Mouse (Mus musculus) thymus, postnatal 36 days (tissue): Measurements from ENCODE around the gene Sys1.

Experiments used
- DNase-seq, 2 experiments: peaks; one replicate each; pipeline ENCODE4 v3.0.0; 2022; ENCODE audit warnings: mixed read lengths in 2 of 2

Gene Sys1

DNA sequence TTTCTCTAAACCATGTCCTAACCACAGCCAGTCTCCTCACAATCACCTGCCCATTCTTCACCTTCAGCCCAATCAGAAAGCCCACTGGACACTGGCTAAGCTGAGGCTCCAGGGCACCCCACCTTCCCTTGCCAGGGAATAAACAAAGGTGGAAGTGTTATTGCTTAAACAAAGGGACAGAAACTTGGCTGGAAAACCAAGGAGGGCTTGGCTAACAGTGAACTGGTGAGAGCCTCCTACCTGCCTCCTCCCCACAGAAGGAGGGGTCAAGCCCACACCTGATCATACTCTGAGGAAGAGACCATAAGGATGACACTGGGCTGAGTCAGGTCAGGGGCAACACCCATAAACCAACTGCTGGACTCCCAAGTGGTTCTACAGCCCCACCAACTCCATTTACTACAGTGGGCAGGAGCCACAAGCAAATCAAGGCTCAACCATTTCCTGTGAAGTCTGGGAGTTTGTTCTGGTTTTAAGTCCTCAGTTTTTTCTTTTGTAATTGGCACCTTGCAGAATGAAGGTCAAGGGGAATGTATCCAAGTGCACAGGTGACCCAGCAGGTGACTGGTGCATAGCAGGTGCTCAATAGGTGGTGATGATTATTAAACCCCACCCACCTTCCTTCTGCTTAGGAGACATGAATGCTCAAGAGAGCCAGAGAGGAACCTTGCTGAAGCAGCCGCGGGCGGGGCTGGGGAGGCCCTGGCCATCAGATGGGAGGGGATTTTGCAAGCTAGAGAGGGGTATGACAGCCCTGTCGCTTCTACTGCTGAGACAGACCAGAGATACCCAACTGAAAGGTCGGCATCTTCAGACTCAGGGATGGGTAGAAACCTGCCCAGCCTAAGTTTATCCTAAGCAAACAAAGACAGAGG is 21.3 kb upstream of the Sys1 start:
- DNase-seq: no peak

DNA sequence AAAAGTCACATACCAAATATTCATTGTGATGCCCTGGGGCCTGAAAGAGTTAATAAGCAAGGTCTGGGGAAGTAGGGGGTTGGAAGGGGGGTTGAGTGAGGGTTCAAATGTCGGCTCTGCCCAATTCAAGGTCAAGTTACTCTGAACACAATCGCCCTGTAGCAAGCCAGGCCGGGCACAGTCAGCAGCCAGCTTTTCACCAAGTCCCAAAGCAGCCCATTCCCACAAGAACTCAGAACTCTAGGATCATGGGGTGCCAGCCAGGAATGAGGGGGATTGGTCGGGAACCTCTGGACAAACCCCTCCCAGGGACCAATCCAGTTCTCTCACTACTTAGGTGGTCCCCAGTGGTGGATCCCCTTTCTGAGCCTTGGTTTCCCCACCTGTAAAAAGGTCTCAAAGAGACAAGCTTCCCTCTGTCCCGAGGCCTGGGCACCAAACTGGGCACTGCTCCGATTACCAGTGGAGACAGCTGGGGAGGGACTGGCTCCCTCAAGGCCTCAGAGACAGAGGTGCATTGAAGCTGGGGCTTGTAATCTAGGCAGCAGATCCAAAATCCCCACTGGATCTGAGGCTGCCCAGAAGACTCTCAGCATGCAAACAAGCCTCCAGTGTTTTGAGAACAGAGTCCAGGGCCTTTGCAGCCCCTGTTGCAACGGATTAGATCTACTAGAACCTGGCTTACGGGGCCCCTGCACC is 20.4 kb upstream of the Sys1 start:
- no peak for DNase-seq

DNA sequence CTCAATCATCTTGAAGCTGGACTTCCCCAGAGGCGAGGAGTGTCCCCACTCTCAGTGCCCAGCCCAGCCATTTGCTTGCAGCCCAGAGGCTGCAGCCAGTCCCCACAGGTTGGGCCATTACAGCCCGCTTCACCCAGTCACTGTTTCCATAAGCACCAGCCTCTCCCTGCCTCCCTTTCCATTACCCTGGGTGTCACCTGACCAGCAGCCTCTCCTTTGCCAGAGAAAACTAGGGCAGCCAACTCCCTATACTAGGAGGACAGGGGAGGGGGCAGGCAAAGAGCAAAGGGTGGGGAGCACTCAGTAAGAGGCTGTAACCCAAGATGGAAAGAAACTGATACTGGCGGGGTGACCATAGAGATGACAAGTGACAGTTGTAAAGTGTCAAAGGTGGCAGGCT is 19.8 kb upstream of the Sys1 start:
- no peak for DNase-seq

DNA sequence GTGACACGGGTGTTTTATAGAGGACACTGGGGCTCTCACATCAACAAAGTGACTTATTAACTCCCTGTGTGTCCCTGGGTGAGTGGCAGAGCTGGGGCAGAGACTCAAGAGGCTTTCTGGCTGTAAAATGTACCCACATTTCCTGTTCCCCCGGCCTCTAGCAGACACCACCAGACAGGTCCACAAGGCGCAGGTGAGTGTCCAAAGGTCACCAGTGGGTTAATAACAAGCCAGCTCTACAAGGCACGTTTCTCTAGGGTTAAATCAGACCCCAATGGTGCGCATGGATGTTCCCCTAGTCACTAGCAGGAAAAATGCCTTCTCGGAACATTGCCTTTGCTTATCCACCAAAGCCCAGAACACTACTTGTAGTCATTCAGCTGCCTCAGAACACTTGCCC is 19.1 kb upstream of the Sys1 start:
- no peak for DNase-seq

DNA sequence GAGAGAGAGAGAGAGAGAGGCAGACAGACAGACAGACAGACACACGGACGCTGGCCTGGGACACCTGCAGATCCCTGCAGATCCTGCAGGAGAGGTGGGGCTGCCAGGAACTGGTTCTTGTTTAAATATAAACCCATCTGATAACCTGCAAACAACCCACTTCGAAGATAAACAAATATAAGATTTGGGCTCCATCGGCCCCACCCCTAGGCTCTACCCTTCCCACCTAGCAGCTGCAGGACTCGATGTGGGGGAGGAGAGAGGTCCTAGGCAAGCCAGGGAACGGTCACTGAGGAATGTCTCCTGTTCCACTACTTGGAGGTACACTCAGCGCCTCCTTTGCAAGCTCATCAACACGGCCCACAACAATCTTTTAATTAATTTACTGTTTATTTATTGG is 18.5 kb upstream of the Sys1 start:
- no peak for DNase-seq

DNA sequence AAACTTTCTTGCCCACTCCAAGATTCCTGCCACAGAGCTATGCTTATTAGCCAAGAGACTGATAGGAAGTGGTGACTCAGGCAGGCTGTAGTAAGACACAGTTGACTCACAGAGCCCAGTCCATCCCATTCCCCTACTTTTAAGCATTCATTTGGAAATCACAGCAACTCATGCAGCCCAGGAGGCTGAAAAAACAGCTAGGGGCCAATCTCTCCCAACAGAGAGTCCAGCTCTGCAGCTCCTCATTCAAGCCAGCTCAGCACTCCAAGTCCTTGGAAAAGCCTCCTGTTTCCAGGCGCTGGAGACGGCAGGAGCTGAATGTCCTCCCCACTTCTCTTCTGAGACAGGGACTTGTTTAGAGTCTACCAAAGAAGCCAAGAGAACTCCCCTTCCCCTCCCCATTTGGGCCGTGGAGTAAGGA is 17.8 kb upstream of the Sys1 start:
- DNase-seq: no peak

DNA sequence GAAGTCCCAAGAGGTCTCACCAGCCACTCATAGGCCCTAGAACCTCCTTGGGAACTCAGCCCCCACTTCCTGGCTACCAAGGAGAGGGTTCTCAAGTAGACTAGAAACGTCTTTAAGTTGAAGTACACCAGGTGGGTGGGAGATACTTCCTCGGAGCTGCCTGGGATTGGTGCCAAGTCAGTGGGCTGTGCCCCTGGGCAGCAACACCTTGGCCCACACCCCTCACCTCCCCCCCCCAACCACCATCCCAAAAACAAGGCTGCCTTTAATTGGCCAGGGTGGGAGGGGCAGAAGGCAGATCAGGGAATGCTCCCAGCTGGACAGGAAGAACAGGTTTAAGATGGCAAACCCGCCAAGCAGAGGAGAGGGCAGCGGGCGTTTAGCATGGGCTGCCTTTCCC is 16.4 kb upstream of the Sys1 start:
- DNase-seq: no peak

DNA sequence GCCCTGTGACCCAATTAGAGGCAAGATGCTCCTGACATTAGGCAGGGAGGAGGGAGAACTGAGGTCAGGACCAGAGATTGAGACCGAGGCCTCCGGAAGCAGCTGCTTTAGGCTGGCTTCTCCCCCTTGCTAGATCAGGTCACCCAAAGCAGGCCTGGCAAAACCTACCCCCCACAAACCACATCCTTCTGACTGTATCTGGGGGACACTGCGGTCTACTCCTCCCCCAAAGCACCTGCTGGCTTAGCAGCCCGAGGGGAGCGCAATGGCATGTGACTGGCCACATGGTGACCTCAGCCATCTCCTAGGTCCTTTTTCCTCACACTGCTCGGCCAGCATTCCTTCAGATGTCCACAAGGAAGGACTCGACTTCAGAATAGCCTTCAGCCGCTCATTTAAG is 15.6 kb upstream of the Sys1 start:
- DNase-seq: peak; percentile 57 to 72

DNA sequence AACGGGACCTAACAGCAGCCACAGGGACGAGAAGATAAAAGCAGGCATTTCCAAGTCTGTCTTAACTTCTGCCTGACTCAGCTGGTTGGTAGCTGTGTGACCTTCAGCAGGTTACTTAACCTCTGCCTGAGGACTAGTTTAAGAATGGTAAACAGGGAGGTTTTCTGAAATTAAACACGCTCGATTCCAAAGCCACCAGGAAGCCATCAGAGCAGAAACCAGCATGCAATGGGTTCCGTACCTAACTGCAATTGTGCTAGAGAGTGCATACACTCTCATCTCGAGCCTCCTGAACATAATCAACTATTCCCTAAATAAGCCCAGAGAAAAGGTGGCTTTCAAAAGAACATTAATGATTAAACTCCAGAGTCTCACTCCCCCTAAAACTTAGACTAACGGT is 15.0 kb upstream of the Sys1 start:
- no peak for DNase-seq

DNA sequence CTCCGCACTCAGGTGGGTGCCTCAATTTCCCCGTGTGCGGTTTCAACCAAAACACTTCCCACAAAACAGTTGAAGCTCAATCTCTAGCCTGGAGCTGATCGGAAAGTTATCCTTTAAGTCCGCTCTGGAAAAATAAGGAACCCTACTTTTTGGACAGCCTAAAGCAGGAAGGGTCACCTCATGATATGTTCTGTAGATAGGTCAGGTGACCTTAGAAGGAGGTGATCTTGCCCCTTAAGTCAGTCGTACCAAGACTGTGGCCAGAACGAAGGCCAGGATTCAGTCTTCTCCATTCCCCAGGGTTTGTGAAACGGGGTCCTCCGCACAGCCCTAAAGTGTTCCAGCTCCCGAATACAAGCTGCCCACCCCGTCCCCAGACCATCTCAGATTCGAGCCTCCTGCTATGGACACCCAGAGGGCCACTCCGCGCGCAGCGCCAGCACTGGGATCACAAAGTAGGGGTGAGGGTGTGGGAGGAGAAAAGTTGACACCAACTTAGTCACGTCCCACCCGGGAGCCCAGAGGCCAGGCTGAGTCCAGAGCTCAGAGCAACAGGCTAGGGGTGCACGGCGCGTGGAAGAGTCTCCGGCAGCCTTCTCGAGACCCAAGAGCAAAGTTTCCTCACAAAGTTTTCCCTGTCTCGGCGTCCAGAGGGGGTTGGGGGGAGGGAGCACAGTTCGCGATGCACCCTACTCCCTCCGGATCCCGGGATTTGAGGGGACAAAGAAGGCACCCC is 14.3 kb upstream of the Sys1 start:
- peak in 1 of 2 experiments; percentile 17 for DNase-seq

DNA sequence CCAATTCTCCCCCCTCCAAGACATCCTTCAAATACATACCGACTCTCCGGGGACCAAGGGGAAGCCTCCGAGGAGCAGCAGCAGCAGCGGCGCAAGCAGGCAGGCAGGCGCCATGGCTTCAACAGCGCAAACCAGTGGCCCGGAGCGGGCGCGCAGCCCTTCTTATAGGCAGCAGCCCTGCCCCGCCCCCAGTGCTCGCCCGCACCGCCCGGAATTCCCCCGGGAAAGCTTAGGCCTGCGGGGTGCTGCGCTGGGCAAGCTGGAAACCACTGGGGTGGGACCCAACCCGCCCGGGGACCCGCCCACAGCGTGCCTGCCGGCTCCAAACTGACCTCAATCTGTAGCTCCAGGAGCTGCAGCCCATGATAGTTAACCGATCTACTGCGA is 13.7 kb upstream of the Sys1 start:
- peak; percentile 57 to 68 for DNase-seq

DNA sequence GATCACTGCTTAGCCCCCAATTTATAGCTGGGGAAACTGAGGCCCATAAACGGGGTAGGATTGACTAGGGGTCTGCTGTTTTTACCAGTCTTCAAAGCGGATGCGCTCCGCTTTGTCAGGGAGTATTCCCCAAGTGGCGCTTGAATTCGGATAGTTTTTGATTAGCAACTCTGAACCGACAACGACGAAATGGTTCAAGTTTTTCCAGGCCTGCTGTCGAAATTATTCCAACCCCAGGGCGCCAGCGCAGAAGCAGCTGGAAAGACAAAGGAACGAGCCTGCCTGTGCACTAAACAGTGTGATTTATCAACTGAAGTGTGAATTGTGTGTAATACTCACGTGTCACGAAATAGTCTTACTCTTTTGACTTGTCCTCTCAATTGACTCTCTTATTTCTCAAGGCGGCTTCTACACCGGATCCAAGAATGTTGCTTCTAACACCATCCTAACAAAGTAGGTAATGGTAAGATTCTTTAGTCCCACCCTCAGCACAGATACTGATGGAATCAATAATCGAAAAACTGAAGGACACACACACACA is 13.2 kb upstream of the Sys1 start, which contains the start of gene Sdc4:
Sdc4 (minus strand) TSS at position 428 of the 541 bp plus-strand sequence.
- DNase-seq: no peak

DNA sequence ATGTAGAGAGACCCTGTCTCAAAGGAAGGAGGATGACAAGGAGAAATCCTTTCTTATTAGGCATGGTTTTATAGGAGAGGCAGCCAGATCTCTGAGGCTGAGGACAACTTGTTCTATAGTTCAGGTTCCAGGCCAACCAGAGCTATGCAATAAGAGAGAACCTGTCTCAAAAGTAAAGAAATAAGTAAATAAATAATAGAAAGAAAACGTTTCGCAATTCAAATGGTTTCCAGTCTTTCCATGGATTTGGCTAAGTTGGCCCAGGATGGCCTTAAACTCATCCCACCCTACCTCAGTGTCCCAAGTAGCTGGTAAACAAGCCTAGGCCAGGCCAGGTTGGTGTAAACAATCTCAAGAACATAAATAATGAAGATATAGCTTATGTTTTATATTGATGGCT is 12.1 kb upstream of the Sys1 start:
- DNase-seq: no peak

DNA sequence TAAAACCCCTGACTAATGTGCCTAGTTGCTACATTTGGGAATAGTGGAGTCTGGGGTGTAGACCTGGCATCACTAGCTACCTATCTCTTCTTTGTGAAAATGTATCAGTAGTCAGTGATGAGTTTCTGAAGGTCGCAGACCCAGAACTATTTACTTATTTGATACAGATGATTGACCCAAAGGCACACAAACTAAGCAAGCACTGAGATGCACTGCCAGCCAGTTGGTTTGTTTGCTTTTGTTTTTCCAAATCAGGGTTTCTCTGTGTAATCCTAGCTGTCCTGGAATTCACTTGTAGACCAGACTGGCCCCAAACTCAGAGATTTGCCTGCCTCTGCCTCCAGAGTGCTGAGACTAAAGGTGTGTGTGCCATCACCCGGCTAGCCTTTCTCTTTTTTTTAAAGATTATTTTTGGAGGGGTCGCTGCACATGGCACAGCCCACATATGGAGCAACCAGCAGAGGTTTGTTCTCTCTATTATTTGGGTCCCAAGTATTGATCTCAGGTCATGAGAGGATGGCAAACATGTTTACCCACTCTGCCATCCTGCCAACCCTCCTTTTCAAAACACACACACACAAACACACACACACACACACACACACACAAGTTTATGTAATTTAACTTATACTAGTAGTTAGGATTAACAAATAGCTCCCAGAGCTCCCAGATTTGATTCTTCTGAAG is 11.2 kb upstream of the Sys1 start:
- DNase-seq: no peak

DNA sequence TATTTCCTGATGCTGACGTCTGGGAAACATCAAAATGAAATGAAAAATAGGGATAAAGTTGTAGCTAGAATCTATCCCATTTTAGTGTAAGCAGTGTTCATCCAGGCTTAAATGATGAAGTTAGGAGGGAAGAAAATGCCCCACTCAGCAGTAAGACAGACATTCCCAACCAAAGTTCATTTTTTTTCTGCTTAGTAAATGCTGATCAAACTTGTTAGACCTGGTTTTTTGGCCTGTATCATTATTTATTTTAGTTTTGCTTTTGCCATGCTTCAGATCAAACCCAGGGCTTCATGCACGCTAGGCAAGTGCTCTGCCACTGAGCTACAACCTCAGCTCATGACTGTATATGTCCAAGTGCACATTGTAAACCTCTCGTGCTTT is 10.7 kb upstream of the Sys1 start:
- no peak for DNase-seq

DNA sequence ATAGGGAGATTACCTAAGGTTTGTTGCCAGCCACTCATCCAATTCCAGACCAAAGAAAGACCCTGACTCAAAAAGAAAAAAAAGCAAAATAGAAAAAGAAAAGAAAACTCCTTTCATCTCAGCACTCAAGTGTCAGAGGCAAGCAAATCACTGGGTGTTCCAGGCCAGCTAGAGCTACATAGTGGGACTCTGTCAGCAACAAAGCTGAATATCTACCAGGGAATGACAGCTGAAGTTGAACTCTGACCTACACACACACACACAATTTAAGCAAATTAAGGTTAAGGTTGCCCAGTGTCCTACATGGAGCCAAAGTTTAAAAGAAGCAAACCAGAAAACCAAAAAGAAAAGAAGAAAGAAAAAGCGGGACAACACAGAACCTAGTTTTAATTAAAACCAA is 8.6 kb upstream of the Sys1 start:
- DNase-seq: no peak

DNA sequence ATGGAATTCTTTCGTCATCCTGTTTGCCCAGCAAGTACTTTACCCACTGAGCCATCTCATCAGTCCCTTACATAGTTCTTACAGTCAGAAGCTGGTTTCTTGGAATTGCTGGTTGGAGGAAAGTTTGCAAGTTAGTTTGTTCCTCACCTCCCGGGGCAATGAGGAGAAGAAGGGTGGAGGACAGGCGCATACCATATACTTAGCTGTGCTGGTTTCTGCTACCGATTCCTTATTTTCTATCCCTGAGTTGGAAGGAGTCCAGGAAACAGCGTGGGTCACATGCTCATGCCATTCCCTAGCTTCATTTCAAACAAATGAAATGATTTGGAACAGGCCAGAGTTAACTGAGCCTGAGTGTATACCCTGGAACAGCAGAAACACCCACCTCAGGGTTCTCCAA is 7.8 kb upstream of the Sys1 start:
- DNase-seq: no peak

DNA sequence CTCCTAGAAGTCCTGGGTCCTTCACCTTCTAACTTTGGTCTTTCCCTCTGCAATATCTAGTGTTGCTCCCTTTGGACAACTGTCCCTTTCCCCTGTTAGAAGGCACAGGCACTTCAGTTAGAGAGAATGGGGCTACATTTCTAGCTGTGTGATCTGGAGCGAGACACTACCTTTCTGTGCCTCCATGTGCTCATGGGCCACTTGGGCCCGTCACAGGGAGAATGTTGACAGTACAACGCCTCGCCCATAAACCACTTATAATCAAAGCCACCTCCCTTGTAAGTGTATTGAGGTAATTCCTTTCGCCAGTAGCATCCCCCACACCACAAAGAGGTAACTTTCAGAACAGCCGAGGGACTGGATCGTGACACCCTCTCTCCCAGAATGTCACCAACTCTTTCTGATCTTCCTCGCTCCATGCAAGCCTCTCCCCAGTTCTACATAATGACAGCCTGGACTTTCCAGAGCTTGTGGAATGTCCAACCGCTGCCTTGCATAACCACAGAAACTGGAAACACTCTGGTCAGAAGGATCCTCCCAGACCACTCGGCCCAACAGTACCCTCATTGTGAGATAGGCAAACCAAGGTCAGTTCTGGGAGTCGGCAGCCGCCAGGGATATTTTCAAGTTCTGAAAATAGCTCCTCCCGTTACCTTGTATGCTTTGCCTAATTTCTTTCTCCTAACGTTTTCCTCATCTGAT is 7.3 kb upstream of the Sys1 start:
- DNase-seq: no peak

DNA sequence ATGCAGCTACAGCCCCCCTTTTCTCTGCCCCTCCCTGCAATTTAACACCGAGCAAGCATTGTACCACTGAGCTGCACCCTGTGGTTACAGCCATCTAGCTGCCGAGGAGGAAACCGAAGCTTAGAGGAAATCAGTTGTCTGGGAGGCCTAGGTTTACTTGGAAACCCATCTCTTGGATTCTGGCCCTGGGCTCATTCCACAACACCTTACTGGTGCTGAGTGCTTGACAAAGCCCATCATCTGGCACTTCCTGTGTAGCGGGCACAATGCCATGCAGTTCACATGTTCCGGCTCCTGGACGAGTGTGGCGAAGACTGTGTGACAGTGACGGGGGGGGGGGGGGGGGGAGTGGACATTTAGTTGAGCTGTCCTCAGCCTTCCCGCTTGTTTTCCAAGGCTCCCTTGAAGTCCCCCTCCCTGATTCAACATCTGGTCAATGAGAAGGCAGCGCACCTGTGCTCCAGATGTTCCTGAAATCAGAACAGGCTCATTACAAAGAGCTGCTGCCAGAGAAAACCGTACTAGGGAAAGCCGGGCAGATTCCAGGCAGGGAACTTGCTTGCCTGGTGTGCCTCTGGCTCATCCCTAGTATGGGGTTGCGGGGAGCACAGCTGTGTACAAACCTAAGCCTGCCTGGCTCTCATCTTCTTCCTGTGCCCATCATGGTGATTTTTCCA is 4.6 kb upstream of the Sys1 start:
- DNase-seq: no peak

DNA sequence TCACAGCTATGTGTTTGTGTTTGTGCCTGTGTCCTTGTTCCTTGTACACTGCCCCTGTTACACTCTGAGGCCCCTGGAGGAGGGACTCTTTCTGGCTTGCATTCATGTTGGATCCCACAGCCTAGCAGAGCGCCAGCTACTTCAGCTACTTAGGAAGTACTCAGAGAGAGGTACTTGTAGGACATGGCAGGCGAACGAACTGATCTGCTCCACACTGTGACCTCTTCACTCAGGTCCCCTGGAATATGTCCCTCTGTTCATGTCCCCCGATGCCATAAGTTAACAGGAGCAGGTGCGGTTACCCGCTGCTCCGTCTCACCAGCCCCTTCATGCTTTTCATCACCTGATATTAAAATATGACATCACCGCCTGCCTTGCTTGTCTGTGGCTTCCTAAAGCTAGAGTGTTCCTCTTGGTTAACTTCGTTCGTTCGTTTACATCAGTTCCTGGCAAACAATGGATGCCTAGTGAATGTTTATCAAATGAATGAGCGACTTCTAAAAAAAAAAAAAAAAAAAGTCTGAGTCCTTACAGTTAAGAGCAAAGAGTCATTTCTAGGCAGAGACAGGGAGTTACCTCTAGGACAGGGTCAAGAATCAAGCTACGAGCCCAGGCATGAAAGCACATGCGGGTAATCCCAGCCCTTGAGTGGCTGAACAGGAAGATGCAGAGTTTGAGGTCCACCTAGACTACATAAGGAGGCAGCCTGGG is 3.6 kb upstream of the Sys1 start:
- no peak for DNase-seq
